Mouse (Mus musculus) spleen, adult 2 months (tissue): ENCODE data around the gene Ubxn4.

Source experiments
- CTCF ChIP-seq: fragments of 200-500 bp; IDR thresholded peaks from 2 replicates; pipeline ENCODE4 v1.5.1; 2011; ENCODE audit warnings: mild to moderate bottlenecking, inconsistent platforms; ENCODE audit not compliant: insufficient read depth, insufficient read length, insufficient replicate concordance; ENCODE audit errors: extremely low read depth
- POLR2A ChIP-seq: fragments of 200-500 bp; IDR thresholded peaks from 2 replicates; pipeline ENCODE4 v1.6.1; 2011; ENCODE audit warnings: low read depth, low read length, inconsistent platforms

- TF ChIP-seq CTCF (no peak), POLR2A (no peak)
These were observed 34.8 kb downstream of the Ubxn4 start for GRCm38 (mm10) chr1:128278563-128278962.
